Mouse (Mus musculus): Measurements from ENCODE around the gene Nckipsd.

DNA sequence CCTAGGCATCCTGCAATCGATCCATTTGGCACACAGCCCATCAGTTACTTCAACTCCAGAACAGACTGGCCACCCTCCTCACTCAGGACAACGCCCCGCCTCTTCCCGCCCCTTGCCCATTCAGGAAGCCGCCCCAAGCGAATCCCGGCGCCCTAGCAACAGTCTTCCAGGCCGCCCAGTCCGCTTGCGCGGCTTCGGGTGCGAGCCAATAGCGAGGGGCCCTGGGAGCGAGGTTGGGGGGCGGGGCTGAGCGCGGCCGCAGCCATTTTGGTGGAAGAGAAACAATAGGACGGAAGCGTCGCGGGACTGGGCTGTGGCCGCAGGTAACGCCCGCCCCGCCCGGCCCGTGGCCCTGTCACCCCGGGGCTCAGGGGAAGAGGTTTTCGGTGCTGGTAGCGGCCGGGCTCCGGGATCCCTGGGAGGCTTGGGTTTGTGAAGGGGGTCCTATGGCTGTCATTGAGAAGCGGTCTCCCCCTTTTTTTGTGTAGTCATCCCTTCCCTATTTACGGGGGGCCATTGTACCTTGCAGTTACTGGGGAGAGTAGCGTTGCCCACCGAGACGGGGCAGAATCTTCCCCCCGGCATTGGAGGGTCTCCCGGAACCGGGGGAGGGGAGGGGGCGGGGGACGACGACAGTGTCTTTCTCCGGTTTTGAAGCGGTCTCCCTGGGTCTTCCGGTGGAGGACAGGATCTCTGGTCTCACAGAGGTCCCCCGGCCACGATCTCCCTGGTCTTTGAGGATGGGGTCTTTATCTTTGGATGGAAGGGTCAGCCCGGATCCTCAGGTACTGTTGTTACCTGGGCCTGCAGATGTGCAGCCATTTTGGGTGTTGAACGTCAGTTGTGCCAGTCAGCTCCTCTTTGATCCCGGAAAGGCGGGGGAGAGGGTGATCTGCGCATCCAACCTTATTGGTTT lies 24.4 kb upstream of the Nckipsd start, which contains the start of gene Ip6k2:
- TF ChIP-seq MAX (IDR thresholded peaks at IDR 0.05; ENCODE audit: low read depth) (no peak), TCF12 (IDR thresholded peaks at IDR 0.05; ENCODE audit: insufficient read depth, poor library complexity, severe bottlenecking) (no peak), POLR2A (IDR thresholded peaks at IDR 0.05; ENCODE audit: insufficient read length, low read depth) (peak; percentile 69), E2F4 (IDR thresholded peaks at IDR 0.05; ENCODE audit: insufficient read depth) (no peak)
